Mouse (Mus musculus) MEL (cell line): ENCODE data around the gene Gm14137. TPM values are rescaled to one million over a fixed set of nuclear protein-coding genes. Genes with fewer than 3 reads are reported as not detected.

ENCODE experiments used
- DNase-seq: peaks from one replicate; pipeline ENCODE4 v3.0.0; 2011; ENCODE audit warnings: low read depth, low spot score
- H3K27ac ChIP-seq: 2 replicates; pipeline ENCODE4 v1.5.1; 2012; ENCODE audit warnings: low read depth, mild to moderate bottlenecking, control low read depth, low read length, moderate library complexity; ENCODE audit not compliant: control insufficient read depth
- H3K27me3 ChIP-seq, 2 experiments: fragments of 150-350 bp in 1 of 2; sonication (generic) in 1 of 2; 2 replicates each; pipeline ENCODE4 v1.6.1; 2012; ENCODE audit warnings: low read length in 2 of 2, mild to moderate bottlenecking in 2 of 2, improper control_type of control experiment in 1 of 2, moderate library complexity in 1 of 2; ENCODE audit not compliant: insufficient read depth in 2 of 2, control insufficient read depth in 1 of 2
- H3K36me3 ChIP-seq, 2 experiments: 2 replicates each; pipeline ENCODE4 v1.6.1; 2012 to 2014; ENCODE audit warnings: low read length in 2 of 2, improper control_type of control experiment in 1 of 2, inconsistent platforms in 1 of 2, mild to moderate bottlenecking in 1 of 2; ENCODE audit not compliant: insufficient read depth in 2 of 2, control insufficient read depth in 1 of 2
- H3K4me1 ChIP-seq, 2 experiments: fragments of 150-350 bp in 1 of 2; sonication (generic) in 1 of 2; 2 replicates each; pipeline ENCODE4 v1.6.1; 2012; ENCODE audit warnings: low read length in 2 of 2, improper control_type of control experiment in 1 of 2, mild to moderate bottlenecking in 1 of 2; ENCODE audit not compliant: insufficient read depth in 2 of 2, control insufficient read depth in 1 of 2
- H3K4me3 ChIP-seq, 2 experiments: fragments of 150-350 bp in 1 of 2; sonication (generic) in 1 of 2; 2 replicates each; pipeline ENCODE4 v1.5.1; 2012; ENCODE audit warnings: low read depth in 2 of 2, low read length in 2 of 2, mild to moderate bottlenecking in 2 of 2, moderate library complexity in 2 of 2, control low read depth in 1 of 2, improper control_type of control experiment in 1 of 2; ENCODE audit not compliant: control insufficient read depth in 1 of 2, insufficient read depth in 1 of 2
- H3K79me2 ChIP-seq: 2 replicates; pipeline ENCODE4 v1.6.1; 2012; ENCODE audit warnings: mild to moderate bottlenecking, low read length, moderate library complexity; ENCODE audit not compliant: control insufficient read depth, poor library complexity, insufficient read depth
- H3K9ac ChIP-seq: 2 replicates; pipeline ENCODE4 v1.6.1; 2012; ENCODE audit warnings: low read depth, mild to moderate bottlenecking, control low read depth, low read length, moderate library complexity; ENCODE audit not compliant: control insufficient read depth, poor library complexity, severe bottlenecking
- H3K9me3 ChIP-seq: fragments of 150-350 bp; sonication (generic); replicated peaks from 2 replicates; pipeline ENCODE4 v1.6.1; 2012; ENCODE audit warnings: mild to moderate bottlenecking, low read length, improper control_type of control experiment, moderate library complexity; ENCODE audit not compliant: insufficient read depth
- BHLHE40 ChIP-seq: IDR thresholded peaks from 2 replicates; pipeline ENCODE4 v1.6.1; 2012; ENCODE audit warnings: low read depth, mild to moderate bottlenecking, inconsistent platforms, low read length, improper control_type of control experiment, borderline replicate concordance
- CHD1 ChIP-seq: IDR thresholded peaks from 2 replicates; pipeline ENCODE4 v1.6.1; 2012; ENCODE audit warnings: low read depth, mild to moderate bottlenecking, inconsistent platforms, low read length, improper control_type of control experiment
- CHD2 ChIP-seq: IDR thresholded peaks from 2 replicates; pipeline ENCODE4 v1.6.1; 2011; ENCODE audit warnings: low read length, improper control_type of control experiment
- CTCF ChIP-seq, 3 experiments: IDR thresholded peaks in 2 of 3; conservative IDR thresholded peaks in 1 of 3; 2 replicates each; pipeline ENCODE4 v1.5.1; 2011 to 2012; ENCODE audit warnings: low read length in 3 of 3, low read depth in 2 of 3, mild to moderate bottlenecking in 2 of 3, improper control_type of control experiment in 1 of 3, inconsistent platforms in 1 of 3, mixed read lengths in 1 of 3, moderate library complexity in 1 of 3; ENCODE audit not compliant: control insufficient read depth in 1 of 3, insufficient read depth in 1 of 3, poor library complexity in 1 of 3, severe bottlenecking in 1 of 3
- E2F4 ChIP-seq: IDR thresholded peaks from 2 replicates; pipeline ENCODE4 v1.6.1; 2011; ENCODE audit warnings: low read depth, low read length, improper control_type of control experiment, borderline replicate concordance
- ETS1 ChIP-seq: IDR thresholded peaks from 2 replicates; pipeline ENCODE4 v1.6.1; 2012; ENCODE audit warnings: low read depth, mild to moderate bottlenecking, inconsistent platforms, low read length, improper control_type of control experiment, moderate library complexity
- GATA1 ChIP-seq: IDR thresholded peaks from 2 replicates; pipeline ENCODE4 v1.6.1; 2011; ENCODE audit warnings: low read depth, low read length, improper control_type of control experiment
- JUND ChIP-seq: IDR thresholded peaks from 2 replicates; pipeline ENCODE4 v1.6.1; 2011; ENCODE audit warnings: low read depth, mild to moderate bottlenecking, improper control_type of control experiment, low read length
- MAFK ChIP-seq: IDR thresholded peaks from 2 replicates; pipeline ENCODE4 v1.6.1; 2011; ENCODE audit warnings: low read depth, mild to moderate bottlenecking, low read length, improper control_type of control experiment, borderline replicate concordance
- MAZ ChIP-seq: IDR thresholded peaks from 2 replicates; pipeline ENCODE4 v1.6.1; 2012; ENCODE audit warnings: low read depth, mild to moderate bottlenecking, inconsistent platforms, low read length, improper control_type of control experiment
- MXI1 ChIP-seq: IDR thresholded peaks from 2 replicates; pipeline ENCODE4 v1.6.1; 2011; ENCODE audit warnings: mild to moderate bottlenecking, low read depth, low read length, improper control_type of control experiment
- MYB ChIP-seq: IDR thresholded peaks from 2 replicates; pipeline ENCODE4 v1.6.1; 2011; ENCODE audit warnings: mild to moderate bottlenecking, low read depth, low read length, improper control_type of control experiment
- NRF1 ChIP-seq: IDR thresholded peaks from 2 replicates; pipeline ENCODE4 v1.6.1; 2014; ENCODE audit warnings: low read depth, mild to moderate bottlenecking, inconsistent platforms, low read length, improper control_type of control experiment, moderate library complexity; ENCODE audit not compliant: poor library complexity, insufficient read depth, severe bottlenecking
- POLR2AphosphoS2 ChIP-seq: IDR thresholded peaks from 2 replicates; pipeline ENCODE4 v1.6.1; 2011; ENCODE audit warnings: low read length, improper control_type of control experiment
- RAD21 ChIP-seq: IDR thresholded peaks from 2 replicates; pipeline ENCODE4 v1.6.1; 2011; ENCODE audit warnings: mild to moderate bottlenecking, low read depth, low read length, improper control_type of control experiment
- RCOR1 ChIP-seq: IDR thresholded peaks from 2 replicates; pipeline ENCODE4 v1.6.1; 2012; ENCODE audit warnings: low read depth, mild to moderate bottlenecking, inconsistent platforms, low read length, improper control_type of control experiment
- SMC3 ChIP-seq: IDR thresholded peaks from 2 replicates; pipeline ENCODE4 v1.6.1; 2011; ENCODE audit warnings: low read depth, low read length, improper control_type of control experiment
- TAL1 ChIP-seq: IDR thresholded peaks from 2 replicates; pipeline ENCODE4 v1.6.1; 2012; ENCODE audit warnings: mild to moderate bottlenecking, inconsistent platforms, low read length, moderate library complexity, mixed read lengths
- TBP ChIP-seq: IDR thresholded peaks from 2 replicates; pipeline ENCODE4 v1.8.0; 2011; ENCODE audit warnings: low read depth, low read length, improper control_type of control experiment
- TCF12 ChIP-seq: IDR thresholded peaks from 2 replicates; pipeline ENCODE4 v1.6.1; 2014; ENCODE audit warnings: low read depth, mild to moderate bottlenecking, inconsistent platforms, low read length, improper control_type of control experiment, moderate library complexity
- UBTF ChIP-seq: IDR thresholded peaks from 2 replicates; pipeline ENCODE4 v1.6.1; 2012; ENCODE audit warnings: low read depth, mild to moderate bottlenecking, inconsistent platforms, low read length, improper control_type of control experiment, moderate library complexity, borderline replicate concordance; ENCODE audit not compliant: insufficient read depth
- ZMIZ1 ChIP-seq: IDR thresholded peaks from 2 replicates; pipeline ENCODE4 v1.6.1; 2012; ENCODE audit warnings: low read depth, mild to moderate bottlenecking, inconsistent platforms, low read length, improper control_type of control experiment, moderate library complexity
- polyA plus RNA-seq, 2 experiments: library from polyadenylated mRNA; stranded (reverse) in 1 of 2; unstranded in 1 of 2; fragments of >175 nt in 1 of 2; fragments of >200 nt in 1 of 2; gene quantifications; 2 replicates each; pipeline versions ENCODE4 v1.2.1 to v1.2.4; 2012; ENCODE audit warnings: low replicate concordance in 2 of 2, low read depth in 1 of 2; ENCODE audit not compliant: insufficient read length in 2 of 2, insufficient read depth in 1 of 2, missing spikeins in 1 of 2
- total RNA-seq: library from RNA; depleted of rRNA; stranded (reverse); fragments of 300-350 nt; gene quantifications from 2 replicates; pipeline ENCODE4 v1.2.3, GENCODE M21; 2012

The Gm14137 gene
- total and polyA plus RNA-seq, 3 experiments: 0.71 TPM; not detected in 2

GRCm38 (mm10) chr2:119156681-119157572, 17.4 kb upstream of the Gm14137 start, which contains the start of gene Rmdn3 (continued):
- TF ChIP-seq RAD21 (no peak; the same call in 1 of the 2 replicates), ZMIZ1 (0 out of 2 replicates have a peak, but pooled peaks have one; percentile 42), TBP (0 out of 2 replicates have a peak, but pooled peaks have one; percentile 50), MYB (no peak), POLR2AphosphoS2 (peak; percentile 74), NRF1 (0 out of 2 replicates have a peak, but pooled peaks have one; percentile 16), RCOR1 (no peak; the same call in 1 of the 2 replicates), MXI1 (peak; percentile 93), UBTF (0 out of 2 replicates have a peak, but pooled peaks have one; percentile 70), CTCF (IDR thresholded peaks at IDR 0.05 in 2 of 3, conservative IDR thresholded peaks at IDR 0.05 in 1 of 3; ENCODE audit: control insufficient read depth in 1 of 3, insufficient read depth in 1 of 3, low read depth in 2 of 3, low read length in 3 of 3, poor library complexity in 1 of 3, severe bottlenecking in 1 of 3) (no peak), E2F4 (no peak), TCF12 (0 out of 2 replicates have a peak, but pooled peaks have one; percentile 47), MAZ (peak; percentile 20), BHLHE40 (no peak)

DNA sequence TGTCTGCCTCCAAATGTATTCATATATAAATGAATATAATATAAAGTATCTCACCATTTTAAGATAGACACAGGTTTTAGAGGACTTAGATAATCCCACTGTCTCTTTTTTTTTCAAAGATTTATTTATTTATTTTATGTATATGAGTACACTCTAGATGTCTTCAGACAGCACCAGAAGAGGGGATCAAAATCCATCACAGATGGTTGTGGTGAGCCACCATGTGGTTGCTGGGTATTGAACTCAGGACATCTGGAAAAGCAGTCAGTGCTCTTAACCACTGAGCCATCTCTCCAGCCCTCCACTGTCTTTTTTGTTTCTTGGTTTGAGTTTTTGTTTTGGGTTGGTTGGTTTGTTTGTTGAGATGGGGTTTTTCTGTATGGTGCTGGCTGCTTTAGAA, 16.5 kb upstream of the Gm14137 start:
- Histone ChIP-seq H3K9ac (no peak overlapping the region), H3K79me2 (peaks cover 12% of the 10 kb centered on the region), H3K4me1 (peaks cover 5 to 12% of the 10 kb centered on the region in 2 experiments), H3K27me3 (no peaks in the 10 kb centered on the region), H3K36me3 (peaks cover 0 to 16% of the 10 kb centered on the region in 2 experiments; a peak in 3 of 4 replicates), H3K27ac (no peak overlapping the region), H3K9me3 (no peaks in the 10 kb centered on the region), H3K4me3 (no peak overlapping the region)
- TF ChIP-seq RAD21: peak; percentile 2
- TF ChIP-seq CTCF (IDR thresholded peaks at IDR 0.05 in 2 of 3, conservative IDR thresholded peaks at IDR 0.05 in 1 of 3; ENCODE audit: control insufficient read depth in 1 of 3, insufficient read depth in 1 of 3, low read depth in 2 of 3, low read length in 3 of 3, poor library complexity in 1 of 3, severe bottlenecking in 1 of 3): no peak; a peak in 1 of 6 replicates
- DNase-seq: peak; percentile 28

DNA sequence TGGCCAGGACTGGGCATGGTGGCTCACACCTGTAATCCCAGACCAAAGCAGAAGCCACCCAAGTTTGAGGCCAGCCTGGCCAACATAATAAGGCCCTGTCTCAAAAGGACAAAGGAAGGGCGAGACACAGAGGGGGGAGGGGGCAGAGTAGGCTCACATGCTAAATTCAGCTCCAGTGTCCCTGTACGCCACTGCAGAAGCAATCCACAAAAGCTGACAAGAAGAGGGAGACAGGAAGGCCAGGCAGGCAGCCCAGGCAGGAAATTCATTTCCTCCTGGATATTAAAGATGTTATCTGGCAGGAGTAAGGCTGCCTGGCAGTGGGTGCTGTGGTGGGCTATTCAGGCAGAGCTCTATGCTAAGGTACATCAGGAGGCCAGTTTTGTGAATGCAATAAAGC, 13.1 kb upstream of the Gm14137 start:
- no peaks in the 10 kb centered on the region for H3K27me3 ChIP-seq
- no peaks in the 10 kb centered on the region for H3K9me3 ChIP-seq
- TF ChIP-seq MAZ: no peak
- TF ChIP-seq CHD1: no peak
- TF ChIP-seq GATA1: no peak
- no peak for TF ChIP-seq RCOR1
- TF ChIP-seq TAL1: no peak
- no peak for TF ChIP-seq MAFK
- TF ChIP-seq ZMIZ1: no peak
- no peak for TF ChIP-seq ETS1
- TF ChIP-seq JUND: no peak
- TF ChIP-seq SMC3: no peak
- TF ChIP-seq CHD2: no peak
- DNase-seq: no peak
- no peak overlapping the region for H3K9ac ChIP-seq
- peaks cover 4 to 13% of the 10 kb centered on the region in 2 experiments for H3K4me1 ChIP-seq
- H3K27ac ChIP-seq: no peak overlapping the region
- no peak overlapping the region for H3K4me3 ChIP-seq
- H3K79me2 ChIP-seq: peaks cover 2% of the 10 kb centered on the region
- H3K36me3 ChIP-seq: peaks cover 0 to 13% of the 10 kb centered on the region in 2 experiments; a peak in 2 of 4 replicates
